Mouse (Mus musculus) hindbrain, embryonic 13.5 days (tissue): ENCODE results near the gene Gapdh. TPM values are rescaled to one million over a fixed set of nuclear protein-coding genes. Genes with fewer than 3 reads are reported as not detected.

Experiments
- ATAC-seq: fragments of 200-750 bp; cut with Nextera tagmentation; 2 replicates; pipeline ENCODE4 v1.8.0; 2017; ENCODE audit warnings: moderate TSS enrichment; ENCODE audit not compliant: low FRiP score
- H3K27ac ChIP-seq: fragments of 300-500 bp; sonication (generic); 2 replicates; pipeline ENCODE4 v1.5.1; 2015; ENCODE audit warnings: inconsistent platforms, mild to moderate bottlenecking, moderate library complexity
- H3K27me3 ChIP-seq: fragments of 300-500 bp; sonication (generic); 2 replicates; pipeline ENCODE4 v1.6.1; 2015; ENCODE audit warnings: mild to moderate bottlenecking, inconsistent platforms
- H3K36me3 ChIP-seq: fragments of 300-500 bp; sonication (generic); 2 replicates; pipeline ENCODE4 v1.6.1; 2015; ENCODE audit warnings: mild to moderate bottlenecking, inconsistent platforms
- H3K4me1 ChIP-seq: fragments of 300-500 bp; sonication (generic); replicated peaks from 2 replicates; pipeline ENCODE4 v1.6.1; 2015; ENCODE audit warnings: inconsistent platforms
- H3K4me2 ChIP-seq: fragments of 300-500 bp; sonication (generic); 2 replicates; pipeline ENCODE4 v1.6.1; 2015; ENCODE audit warnings: inconsistent platforms, mild to moderate bottlenecking, moderate library complexity
- H3K4me3 ChIP-seq: fragments of 300-500 bp; sonication (generic); 2 replicates; pipeline ENCODE4 v1.5.1; 2015; ENCODE audit warnings: mild to moderate bottlenecking, inconsistent platforms
- H3K9ac ChIP-seq: fragments of 300-500 bp; sonication (generic); 2 replicates; pipeline ENCODE4 v1.6.1; 2015; ENCODE audit warnings: mild to moderate bottlenecking, inconsistent platforms
- H3K9me3 ChIP-seq: fragments of 300-500 bp; sonication (generic); 2 replicates; pipeline ENCODE4 v1.6.1; 2016; ENCODE audit warnings: inconsistent platforms
- WGBS: fragments of 180-500 bp; shearing (Covaris S2); methylation state at CpG from one replicate; pipeline ENCODE4 v1.1.7; 2015; 5-methylcytosine and 5-hydroxymethylcytosine counted together
- polyA plus RNA-seq: library from polyadenylated mRNA; unstranded; fragments of >200 nt; fragmentation: Nextera tagmentation; extraction: Ambion mirVana; gene quantifications from 2 replicates; pipeline ENCODE4 v1.2.1, GENCODE M21; 2015

Gapdh gene
- polyA plus RNA-seq, 1 experiment from 2014 or later = 1,320 TPM

- H3K4me1 ChIP-seq = peaks cover 15% of the 10 kb centered on the region
- H3K27me3 ChIP-seq = no peaks in the 10 kb centered on the region
- H3K9me3 ChIP-seq = no peaks in the 10 kb centered on the region
- 79% methylated on average over 8 of the region's 8 CpGs for WGBS
- H3K36me3 ChIP-seq = peaks cover 75% of the 10 kb centered on the region
- no peak overlapping the region for H3K4me2 ChIP-seq
- ATAC-seq = no peak
- H3K9ac ChIP-seq = no peak overlapping the region
- no peak overlapping the region for H3K4me3 ChIP-seq
- H3K27ac ChIP-seq = no peak overlapping the region
Measured at GRCm38 (mm10) chr6:125155262-125155661, 11.0 kb downstream of the Gapdh start.

- no peaks in the 10 kb centered on the region for H3K9me3 ChIP-seq
- peaks cover 71% of the 10 kb centered on the region for H3K36me3 ChIP-seq
- H3K4me3 ChIP-seq = no peak overlapping the region
- H3K4me2 ChIP-seq = no peak overlapping the region
- ATAC-seq = no peak
- no peak overlapping the region for H3K27ac ChIP-seq
- peaks cover 17% of the 10 kb centered on the region for H3K4me1 ChIP-seq
- no peak overlapping the region for H3K9ac ChIP-seq
- no peaks in the 10 kb centered on the region for H3K27me3 ChIP-seq
Measured at GRCm38 (mm10) chr6:125154550-125154949, 11.7 kb downstream of the Gapdh start.

GRCm38 (mm10) chr6:125153682-125154081, 12.6 kb downstream of the Gapdh start:
- no peak overlapping the region for H3K4me3 ChIP-seq
- ATAC-seq = no peak
- 93% methylated on average over 4 of the region's 4 CpGs for WGBS
- peaks cover 26% of the 10 kb centered on the region for H3K4me1 ChIP-seq
- H3K9me3 ChIP-seq = no peaks in the 10 kb centered on the region
- H3K27ac ChIP-seq = no peak overlapping the region
- no peak overlapping the region for H3K9ac ChIP-seq
- no peaks in the 10 kb centered on the region for H3K27me3 ChIP-seq
- peaks cover 67% of the 10 kb centered on the region for H3K36me3 ChIP-seq
- no peak overlapping the region for H3K4me2 ChIP-seq

- 78% methylated on average over 5 of the region's 5 CpGs for WGBS
- Histone ChIP-seq H3K4me2 (no peak overlapping the region), H3K27me3 (no peaks in the 10 kb centered on the region), H3K9ac (no peak overlapping the region; the same call in 1 of the 2 replicates), H3K36me3 (peaks cover 63% of the 10 kb centered on the region), H3K27ac (no peak overlapping the region), H3K9me3 (no peaks in the 10 kb centered on the region), H3K4me1 (peaks cover 33% of the 10 kb centered on the region), H3K4me3 (no peak overlapping the region)
- no peak for ATAC-seq
Measured at GRCm38 (mm10) chr6:125153018-125153389, 13.3 kb downstream of the Gapdh start.

- 83% methylated on average over 22 of the region's 22 CpGs for WGBS
- peaks cover 33% of the 10 kb centered on the region for H3K4me1 ChIP-seq
- no peak overlapping the region; the same call in 1 of the 2 replicates for H3K9ac ChIP-seq
- no peaks in the 10 kb centered on the region for H3K9me3 ChIP-seq
- no peak overlapping the region for H3K4me3 ChIP-seq
- H3K27ac ChIP-seq = no peak overlapping the region
- ATAC-seq = no peak
- peaks cover 59% of the 10 kb centered on the region for H3K36me3 ChIP-seq
- H3K4me2 ChIP-seq = no peak overlapping the region
- H3K27me3 ChIP-seq = no peaks in the 10 kb centered on the region
Measured at GRCm38 (mm10) chr6:125152212-125153017, 13.9 kb downstream of the Gapdh start.

- WGBS = 69% methylated on average over 6 of the region's 7 CpGs
Measured at GRCm38 (mm10) chr6:125149569-125149950, 16.7 kb downstream of the Gapdh start.

GRCm38 (mm10) chr6:125148926-125149568, 17.2 kb downstream of the Gapdh start:
- H3K9me3 ChIP-seq = no peaks in the 10 kb centered on the region

More at GRCm38 (mm10) chr6:125149569-125149950, 16.7 kb downstream of the Gapdh start:
- Histone ChIP-seq H3K36me3 (peaks cover 40% of the 10 kb centered on the region), H3K4me1 (peaks cover 50% of the 10 kb centered on the region), H3K4me3 (no peak overlapping the region), H3K4me2 (no peak overlapping the region), H3K9me3 (no peaks in the 10 kb centered on the region), H3K9ac (peak overlapping the region; percentile 97), H3K27ac (no peak overlapping the region), H3K27me3 (no peaks in the 10 kb centered on the region)
- ATAC-seq = no peak

GRCm38 (mm10) chr6:125148251-125148925, 17.9 kb downstream of the Gapdh start:
- no peak for ATAC-seq
- Histone ChIP-seq H3K9ac (peak overlapping the region; percentile 97), H3K4me2 (peak overlapping the region; percentile 95), H3K4me3 (peak overlapping the region; percentile 8; the same call in 1 of the 2 replicates), H3K36me3 (peaks cover 40% of the 10 kb centered on the region), H3K9me3 (no peaks in the 10 kb centered on the region), H3K4me1 (peaks cover 53% of the 10 kb centered on the region), H3K27ac (peak overlapping the region; percentile 26), H3K27me3 (no peaks in the 10 kb centered on the region)
- WGBS = 69% methylated on average over 18 of the region's 18 CpGs

More at GRCm38 (mm10) chr6:125148926-125149568, 17.2 kb downstream of the Gapdh start:
- peak overlapping the region; percentile 26 for H3K27ac ChIP-seq
- ATAC-seq = no peak
- no peaks in the 10 kb centered on the region for H3K27me3 ChIP-seq
- peak overlapping the region; percentile 97 for H3K9ac ChIP-seq
- H3K4me1 ChIP-seq = peaks cover 53% of the 10 kb centered on the region
- peaks cover 42% of the 10 kb centered on the region for H3K36me3 ChIP-seq
- WGBS = 73% methylated on average over 16 of the region's 16 CpGs
- peak overlapping the region; percentile 95 for H3K4me2 ChIP-seq
- peak overlapping the region; percentile 8; the same call in 1 of the 2 replicates for H3K4me3 ChIP-seq

- H3K9me3 ChIP-seq = no peaks in the 10 kb centered on the region
- no peaks in the 10 kb centered on the region for H3K27me3 ChIP-seq
- H3K4me1 ChIP-seq = peaks cover 51% of the 10 kb centered on the region
- peak overlapping the region; percentile 44 for H3K27ac ChIP-seq
- ATAC-seq = no peak
- WGBS = 35% methylated on average over 10 of the region's 10 CpGs
- H3K4me2 ChIP-seq = peak overlapping the region; percentile 95
- H3K9ac ChIP-seq = peak overlapping the region; percentile 97
- H3K36me3 ChIP-seq = peaks cover 32% of the 10 kb centered on the region
- H3K4me3 ChIP-seq = peak overlapping the region; percentile 90
Measured at GRCm38 (mm10) chr6:125147329-125147728, 18.9 kb downstream of the Gapdh start.

GRCm38 (mm10) chr6:125146797-125147196, 19.5 kb downstream of the Gapdh start:
- H3K27ac ChIP-seq = peak overlapping the region; percentile 44
- no peak for ATAC-seq
- 70% methylated on average over 4 of the region's 4 CpGs for WGBS

GRCm38 (mm10) chr6:125146148-125146547, 20.1 kb downstream of the Gapdh start:
- H3K4me2 ChIP-seq = peak overlapping the region; percentile 95
- H3K27me3 ChIP-seq = no peaks in the 10 kb centered on the region
- 50% methylated on average over 7 of the region's 7 CpGs for WGBS
- ATAC-seq = no peak
- no peak overlapping the region; the same call in 1 of the 2 replicates for H3K27ac ChIP-seq
- H3K4me1 ChIP-seq = peaks cover 49% of the 10 kb centered on the region
- peak overlapping the region; percentile 90 for H3K4me3 ChIP-seq
- H3K9me3 ChIP-seq = no peaks in the 10 kb centered on the region
- H3K9ac ChIP-seq = peak overlapping the region; percentile 97
- H3K36me3 ChIP-seq = peaks cover 33% of the 10 kb centered on the region

More at GRCm38 (mm10) chr6:125146797-125147196, 19.5 kb downstream of the Gapdh start:
- H3K4me2 ChIP-seq = peak overlapping the region; percentile 95
- H3K27me3 ChIP-seq = no peaks in the 10 kb centered on the region
- peaks cover 32% of the 10 kb centered on the region for H3K36me3 ChIP-seq
- peak overlapping the region; percentile 97 for H3K9ac ChIP-seq
- H3K4me1 ChIP-seq = peaks cover 49% of the 10 kb centered on the region
- no peaks in the 10 kb centered on the region for H3K9me3 ChIP-seq
- peak overlapping the region; percentile 90 for H3K4me3 ChIP-seq

GRCm38 (mm10) chr6:125145479-125145951, 20.8 kb downstream of the Gapdh start:
- Histone ChIP-seq H3K27ac (peak overlapping the region; percentile 95), H3K4me1 (peaks cover 49% of the 10 kb centered on the region), H3K4me3 (peak overlapping the region; percentile 90), H3K9ac (peak overlapping the region; percentile 97), H3K4me2 (peak overlapping the region; percentile 95), H3K36me3 (peaks cover 38% of the 10 kb centered on the region), H3K27me3 (no peaks in the 10 kb centered on the region), H3K9me3 (no peaks in the 10 kb centered on the region)
- WGBS = under 1% methylated on average over 31 of the region's 35 CpGs
- peak; percentile 79 for ATAC-seq
